Mouse (Mus musculus) cerebellum, postnatal 36 days (tissue): ENCODE measurements around the gene Tmem231.
A peak's percentile ranks its signal among the peaks of the same experiment; 100 is the strongest.
"Not testable (repeated sequence)": the region's sequence is repeated elsewhere in the genome, so short reads cannot be mapped to it uniquely, and the experiment has no call there.

ENCODE experiments used
- DNase-seq, 2 experiments: peaks; one replicate each; pipeline ENCODE4 v3.0.0; 2021 to 2022; ENCODE audit warnings: mixed read lengths in 2 of 2

Gene Tmem231

GRCm38 (mm10) chr8:111947954-111948353 lies 14.3 kb upstream of the Tmem231 start:
- DNase-seq: peak; percentile 65 to 68

- no peak for DNase-seq
Observed at GRCm38 (mm10) chr8:111947144-111947543, 13.5 kb upstream of the Tmem231 start.

DNA sequence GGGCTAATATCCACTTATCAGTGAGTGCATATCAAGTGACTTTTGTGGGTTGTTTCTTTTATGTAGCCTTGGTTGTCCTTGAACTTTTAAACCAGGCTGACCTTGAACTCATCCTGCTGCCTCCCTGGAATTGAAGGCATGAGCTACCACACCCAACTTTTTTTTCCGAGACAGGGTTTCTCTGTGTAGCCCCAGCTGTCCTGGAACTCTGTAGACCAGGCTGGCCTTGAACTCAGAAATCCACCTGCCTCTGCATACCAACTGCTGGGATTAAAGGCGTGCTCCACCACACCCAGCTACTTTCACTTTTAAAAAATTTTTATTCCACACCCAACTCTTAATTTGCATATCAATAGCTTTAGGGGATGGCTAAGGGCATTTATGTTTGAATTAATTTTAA lies 9.9 kb upstream of the Tmem231 start:
- DNase-seq: no peak

DNA sequence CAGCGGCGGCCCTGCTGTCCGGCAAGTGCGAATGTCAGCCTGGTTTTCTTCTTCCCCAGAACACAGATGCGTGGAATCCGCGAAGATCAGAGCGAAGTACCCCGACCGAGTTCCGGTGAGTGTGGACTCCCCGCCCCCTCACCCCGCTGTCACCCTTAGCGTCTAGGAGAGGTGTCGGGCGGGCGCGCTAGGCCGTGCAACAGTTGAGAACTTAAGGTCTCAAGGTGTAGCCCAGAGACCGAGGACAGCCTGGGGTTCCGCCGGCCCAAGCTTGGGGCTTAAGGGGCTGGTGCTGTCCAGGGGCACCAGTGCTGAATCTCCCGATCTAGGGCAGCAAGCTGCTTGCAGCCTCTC lies 7.4 kb upstream of the Tmem231 start:
- DNase-seq: peak; percentile 33 to 34

DNA sequence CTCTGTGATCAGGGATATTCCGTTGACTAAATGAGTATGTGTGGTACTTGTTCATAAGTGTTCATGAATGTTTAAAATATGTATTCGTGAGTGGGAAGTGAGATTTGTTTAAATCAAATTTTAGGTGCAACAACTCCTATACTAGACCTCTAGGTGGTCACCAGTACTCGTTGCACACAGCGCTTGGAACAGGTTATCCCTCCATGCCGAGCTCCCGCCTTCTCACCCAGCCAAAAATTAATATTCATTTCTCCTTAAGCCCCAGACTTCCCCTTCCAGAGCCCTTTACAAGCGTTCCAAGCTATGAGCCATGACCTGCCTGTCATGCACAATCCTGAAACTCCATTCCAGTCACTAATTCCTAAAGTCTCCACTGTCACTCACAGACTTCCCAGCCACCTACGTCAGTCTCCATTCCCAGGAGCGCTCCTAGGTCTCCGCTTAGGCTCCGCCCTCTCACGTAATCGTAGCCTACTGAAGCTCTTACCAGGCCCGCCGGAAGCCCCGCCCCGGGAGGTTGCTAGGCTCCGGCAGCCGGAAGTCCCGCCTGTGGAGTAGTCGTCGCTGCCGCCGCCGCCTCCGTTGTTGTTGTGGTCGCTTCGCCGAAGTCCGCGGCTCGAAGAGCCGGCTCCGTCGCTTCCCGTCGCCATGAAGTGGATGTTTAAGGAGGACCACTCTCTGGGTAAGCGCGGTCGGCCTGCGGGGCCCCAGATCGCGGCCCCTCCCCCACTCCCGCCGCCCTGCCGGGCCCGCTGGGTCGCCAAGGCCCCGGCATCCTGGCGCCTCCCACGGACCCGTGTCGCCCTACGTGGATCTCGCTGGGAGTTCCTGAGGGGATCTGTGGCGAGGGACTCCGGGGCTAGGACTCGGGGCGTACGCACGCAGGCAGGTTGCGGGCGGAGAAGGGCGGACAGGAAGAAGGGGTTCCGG lies 6.8 kb upstream of the Tmem231 start, which contains the start of gene Gabarapl2:
TSS of gene Gabarapl2 (plus strand) at position 533 of the 930 bp plus-strand sequence.
- peak; percentile 97 to 99 for DNase-seq

DNA sequence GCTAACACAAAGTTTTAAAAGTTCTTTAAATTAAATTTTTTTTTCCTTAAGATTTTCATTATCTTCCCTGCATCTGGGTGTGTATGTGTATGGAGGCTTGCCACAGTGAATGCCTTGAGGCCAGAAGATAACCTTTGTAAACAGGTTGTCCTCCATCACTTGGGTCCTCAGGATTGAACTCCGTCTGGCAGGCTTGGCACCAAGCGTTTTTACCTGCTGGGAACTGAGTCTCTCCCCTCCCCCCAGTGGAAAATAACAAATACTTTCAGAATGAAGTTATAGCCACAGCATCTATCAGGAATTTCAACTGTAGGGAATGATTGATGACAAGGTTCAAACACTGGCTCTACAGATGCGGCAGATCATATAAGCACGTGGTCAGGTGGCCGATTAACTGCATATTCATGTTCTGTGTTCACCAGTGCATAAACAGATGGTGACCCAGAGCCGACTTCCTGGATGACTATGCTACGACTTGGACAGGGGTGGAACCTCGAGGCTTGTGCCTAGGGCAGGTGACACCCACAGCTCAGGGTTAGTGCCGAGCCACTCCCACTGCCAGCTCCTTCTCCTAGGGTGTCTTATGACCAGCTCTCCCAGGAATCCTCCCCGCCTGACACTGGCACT lies 5.9 kb upstream of the Tmem231 start:
- DNase-seq: peak; percentile 57 to 68

- not testable (repeated sequence) for DNase-seq
Observed at GRCm38 (mm10) chr8:111938076-111938985, 4.7 kb upstream of the Tmem231 start.

DNA sequence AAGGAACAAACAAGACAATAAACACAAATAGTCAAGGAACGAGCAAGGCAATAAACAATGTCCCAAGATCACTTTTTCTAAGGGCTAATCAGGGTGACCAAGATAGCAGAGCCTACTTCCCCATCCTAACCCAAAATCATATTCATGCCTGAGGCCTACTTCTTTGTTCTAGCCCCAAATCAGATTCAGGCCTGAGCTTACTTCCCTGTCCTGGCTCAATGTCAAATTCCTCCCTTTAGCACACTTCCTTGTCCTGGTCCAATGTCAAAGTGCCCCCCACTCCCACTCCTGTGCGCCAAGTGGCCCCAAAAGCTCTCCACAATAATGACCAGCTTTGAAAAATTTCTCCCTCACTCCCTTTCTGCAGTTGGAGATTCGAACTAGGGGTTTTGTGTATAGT lies 3.5 kb upstream of the Tmem231 start:
- no peak for DNase-seq

GRCm38 (mm10) chr8:111934201-111934600 lies 520 bp upstream of the Tmem231 start:
- DNase-seq: no peak

GRCm38 (mm10) chr8:111932580-111933336 lies 923 bp downstream of the Tmem231 start:
- peak; percentile 57 to 61 for DNase-seq

- no peak for DNase-seq
Observed at GRCm38 (mm10) chr8:111931721-111932120, 2.0 kb downstream of the Tmem231 start.

DNA sequence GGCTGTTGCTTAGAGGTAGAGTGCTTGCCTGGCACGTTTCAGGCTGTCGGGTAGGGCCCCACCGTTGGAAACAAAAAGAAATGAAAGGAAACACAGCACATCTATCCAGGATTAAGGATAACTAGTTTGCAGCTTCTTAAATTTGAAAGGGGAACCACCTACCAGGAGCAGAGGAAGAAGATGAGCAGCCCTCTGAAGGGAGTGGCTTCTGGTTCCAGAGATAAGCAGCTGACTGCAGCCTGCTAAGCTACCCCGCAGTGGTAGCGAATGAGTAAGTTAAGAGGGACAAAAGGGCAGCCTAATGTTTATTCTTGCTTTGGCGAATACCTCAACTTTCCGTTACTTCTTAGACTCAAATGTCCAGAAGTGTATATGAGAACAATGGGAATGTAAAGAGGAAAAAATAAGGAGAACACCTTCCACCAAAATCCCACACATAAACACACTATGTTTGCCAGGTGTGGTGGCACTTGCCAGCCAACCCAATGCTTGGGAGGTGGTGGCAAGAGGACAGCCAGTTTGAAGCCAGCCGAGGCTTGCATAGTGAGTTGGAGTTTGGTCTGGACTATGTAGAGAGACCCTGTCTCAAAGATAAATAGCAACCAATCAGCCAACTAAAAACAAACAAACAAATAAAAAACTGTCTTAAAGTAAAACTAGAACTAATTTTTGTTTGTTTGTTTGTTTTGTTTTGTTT lies 3.9 kb downstream of the Tmem231 start:
- DNase-seq: no peak

- no peak for DNase-seq
Observed at GRCm38 (mm10) chr8:111924976-111925375, 8.7 kb downstream of the Tmem231 start.

- DNase-seq: peak; percentile 71 to 82
Observed at GRCm38 (mm10) chr8:111923383-111923804, 10.3 kb downstream of the Tmem231 start.

- no peak for DNase-seq
Observed at GRCm38 (mm10) chr8:111920971-111921370, 12.7 kb downstream of the Tmem231 start.

- no peak for DNase-seq
Observed at GRCm38 (mm10) chr8:111919663-111920062, 14.0 kb downstream of the Tmem231 start.

DNA sequence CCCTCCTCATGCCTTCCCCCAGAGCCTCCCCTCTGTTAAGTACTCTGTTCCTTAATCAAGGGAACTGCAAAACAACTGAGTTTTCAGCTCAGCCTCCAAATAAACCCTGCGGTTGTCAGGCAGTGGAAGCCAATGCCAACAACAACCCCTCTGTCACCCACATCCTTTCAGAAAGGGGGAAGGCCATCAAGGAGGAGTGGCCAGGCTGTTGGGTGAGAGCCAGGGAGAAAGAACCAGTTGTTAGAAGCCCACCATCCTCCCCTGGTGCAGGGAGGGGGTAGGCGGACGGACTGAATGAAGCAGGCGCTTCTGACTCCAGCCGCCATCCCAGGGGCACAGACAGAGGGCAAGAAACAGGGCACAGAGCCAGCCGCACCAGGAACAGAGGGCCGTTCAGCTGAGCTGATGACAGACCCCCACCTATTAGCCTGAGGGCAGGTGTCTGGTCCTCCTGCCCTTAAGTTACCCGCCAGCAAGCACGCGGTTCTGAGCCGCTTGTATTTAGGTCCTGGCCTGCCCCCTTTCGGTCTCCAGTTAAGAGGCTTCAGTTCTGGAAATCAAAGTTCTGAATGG lies 20.7 kb downstream of the Tmem231 start:
- DNase-seq: peak; percentile 16 to 22

DNA sequence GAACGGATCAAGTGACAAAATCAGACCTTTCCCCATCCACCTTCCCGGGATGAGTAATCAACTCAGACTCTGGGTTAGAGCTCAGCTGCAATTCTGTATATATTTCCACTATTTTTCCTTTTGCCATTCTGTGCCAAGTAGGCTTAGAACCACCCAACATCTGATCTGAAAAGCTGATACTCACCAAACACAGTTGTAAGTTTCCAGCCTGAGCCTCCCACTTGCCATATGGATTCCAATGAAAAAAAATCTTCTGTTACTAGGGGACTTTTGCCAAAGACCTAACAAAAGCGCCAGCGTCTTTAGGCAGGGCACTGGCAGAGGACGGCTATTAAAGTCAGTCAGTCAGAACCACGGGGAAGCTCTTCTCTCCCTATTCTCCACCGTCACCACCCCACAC lies 22.1 kb downstream of the Tmem231 start:
- no peak for DNase-seq

- peak; percentile 43 to 44 for DNase-seq
Observed at GRCm38 (mm10) chr8:111909621-111910450, 23.8 kb downstream of the Tmem231 start, which contains the start of gene Chst5. Chst5 (minus strand) TSS chr8:111910447.

- no peak for DNase-seq
Observed at GRCm38 (mm10) chr8:111905500-111906121, 28.1 kb downstream of the Tmem231 start.
